Mouse (Mus musculus) MEL (cell line): Measurements from ENCODE around the gene Apoa2. TPM values are rescaled to one million over a fixed set of nuclear protein-coding genes. Genes with fewer than 3 reads are reported as not detected.

Source experiments
- DNase-seq: peaks from one replicate; pipeline ENCODE4 v3.0.0; 2011; ENCODE audit warnings: low read depth, low spot score
- H3K27ac ChIP-seq: 2 replicates; pipeline ENCODE4 v1.5.1; 2012; ENCODE audit warnings: low read depth, mild to moderate bottlenecking, control low read depth, low read length, moderate library complexity; ENCODE audit not compliant: control insufficient read depth
- H3K27me3 ChIP-seq, 2 experiments: fragments of 150-350 bp in 1 of 2; sonication (generic) in 1 of 2; 2 replicates each; pipeline ENCODE4 v1.6.1; 2012; ENCODE audit warnings: low read length in 2 of 2, mild to moderate bottlenecking in 2 of 2, improper control_type of control experiment in 1 of 2, moderate library complexity in 1 of 2; ENCODE audit not compliant: insufficient read depth in 2 of 2, control insufficient read depth in 1 of 2
- H3K36me3 ChIP-seq, 2 experiments: 2 replicates each; pipeline ENCODE4 v1.6.1; 2012 to 2014; ENCODE audit warnings: low read length in 2 of 2, improper control_type of control experiment in 1 of 2, inconsistent platforms in 1 of 2, mild to moderate bottlenecking in 1 of 2; ENCODE audit not compliant: insufficient read depth in 2 of 2, control insufficient read depth in 1 of 2
- H3K4me1 ChIP-seq, 2 experiments: fragments of 150-350 bp in 1 of 2; sonication (generic) in 1 of 2; 2 replicates each; pipeline ENCODE4 v1.6.1; 2012; ENCODE audit warnings: low read length in 2 of 2, improper control_type of control experiment in 1 of 2, mild to moderate bottlenecking in 1 of 2; ENCODE audit not compliant: insufficient read depth in 2 of 2, control insufficient read depth in 1 of 2
- H3K4me3 ChIP-seq, 2 experiments: fragments of 150-350 bp in 1 of 2; sonication (generic) in 1 of 2; 2 replicates each; pipeline ENCODE4 v1.5.1; 2012; ENCODE audit warnings: low read depth in 2 of 2, low read length in 2 of 2, mild to moderate bottlenecking in 2 of 2, moderate library complexity in 2 of 2, control low read depth in 1 of 2, improper control_type of control experiment in 1 of 2; ENCODE audit not compliant: control insufficient read depth in 1 of 2, insufficient read depth in 1 of 2
- H3K79me2 ChIP-seq: 2 replicates; pipeline ENCODE4 v1.6.1; 2012; ENCODE audit warnings: mild to moderate bottlenecking, low read length, moderate library complexity; ENCODE audit not compliant: control insufficient read depth, poor library complexity, insufficient read depth
- H3K9ac ChIP-seq: 2 replicates; pipeline ENCODE4 v1.6.1; 2012; ENCODE audit warnings: low read depth, mild to moderate bottlenecking, control low read depth, low read length, moderate library complexity; ENCODE audit not compliant: control insufficient read depth, poor library complexity, severe bottlenecking
- H3K9me3 ChIP-seq: fragments of 150-350 bp; sonication (generic); replicated peaks from 2 replicates; pipeline ENCODE4 v1.6.1; 2012; ENCODE audit warnings: mild to moderate bottlenecking, low read length, improper control_type of control experiment, moderate library complexity; ENCODE audit not compliant: insufficient read depth
- BHLHE40 ChIP-seq: IDR thresholded peaks from 2 replicates; pipeline ENCODE4 v1.6.1; 2012; ENCODE audit warnings: low read depth, mild to moderate bottlenecking, inconsistent platforms, low read length, improper control_type of control experiment, borderline replicate concordance
- CTCF ChIP-seq, 3 experiments: IDR thresholded peaks in 2 of 3; conservative IDR thresholded peaks in 1 of 3; 2 replicates each; pipeline ENCODE4 v1.5.1; 2011 to 2012; ENCODE audit warnings: low read length in 3 of 3, low read depth in 2 of 3, mild to moderate bottlenecking in 2 of 3, improper control_type of control experiment in 1 of 3, inconsistent platforms in 1 of 3, mixed read lengths in 1 of 3, moderate library complexity in 1 of 3; ENCODE audit not compliant: control insufficient read depth in 1 of 3, insufficient read depth in 1 of 3, poor library complexity in 1 of 3, severe bottlenecking in 1 of 3
- E2F4 ChIP-seq: IDR thresholded peaks from 2 replicates; pipeline ENCODE4 v1.6.1; 2011; ENCODE audit warnings: low read depth, low read length, improper control_type of control experiment, borderline replicate concordance
- EP300 ChIP-seq, 2 experiments: IDR thresholded peaks; 2 replicates each; pipeline ENCODE4 v1.6.1; 2011; ENCODE audit warnings: improper control_type of control experiment in 2 of 2, low read length in 2 of 2, low read depth in 1 of 2, mild to moderate bottlenecking in 1 of 2
- ETS1 ChIP-seq: IDR thresholded peaks from 2 replicates; pipeline ENCODE4 v1.6.1; 2012; ENCODE audit warnings: low read depth, mild to moderate bottlenecking, inconsistent platforms, low read length, improper control_type of control experiment, moderate library complexity
- GATA1 ChIP-seq: IDR thresholded peaks from 2 replicates; pipeline ENCODE4 v1.6.1; 2011; ENCODE audit warnings: low read depth, low read length, improper control_type of control experiment
- JUND ChIP-seq: IDR thresholded peaks from 2 replicates; pipeline ENCODE4 v1.6.1; 2011; ENCODE audit warnings: low read depth, mild to moderate bottlenecking, improper control_type of control experiment, low read length
- MAFK ChIP-seq: IDR thresholded peaks from 2 replicates; pipeline ENCODE4 v1.6.1; 2011; ENCODE audit warnings: low read depth, mild to moderate bottlenecking, low read length, improper control_type of control experiment, borderline replicate concordance
- MYB ChIP-seq: IDR thresholded peaks from 2 replicates; pipeline ENCODE4 v1.6.1; 2011; ENCODE audit warnings: mild to moderate bottlenecking, low read depth, low read length, improper control_type of control experiment
- POLR2AphosphoS2 ChIP-seq: IDR thresholded peaks from 2 replicates; pipeline ENCODE4 v1.6.1; 2011; ENCODE audit warnings: low read length, improper control_type of control experiment
- RAD21 ChIP-seq: IDR thresholded peaks from 2 replicates; pipeline ENCODE4 v1.6.1; 2011; ENCODE audit warnings: mild to moderate bottlenecking, low read depth, low read length, improper control_type of control experiment
- RCOR1 ChIP-seq: IDR thresholded peaks from 2 replicates; pipeline ENCODE4 v1.6.1; 2012; ENCODE audit warnings: low read depth, mild to moderate bottlenecking, inconsistent platforms, low read length, improper control_type of control experiment
- SIN3A ChIP-seq: IDR thresholded peaks from 2 replicates; pipeline ENCODE4 v1.6.1; 2012; ENCODE audit warnings: low read length, improper control_type of control experiment, inconsistent platforms
- SMC3 ChIP-seq: IDR thresholded peaks from 2 replicates; pipeline ENCODE4 v1.6.1; 2011; ENCODE audit warnings: low read depth, low read length, improper control_type of control experiment
- TBP ChIP-seq: IDR thresholded peaks from 2 replicates; pipeline ENCODE4 v1.8.0; 2011; ENCODE audit warnings: low read depth, low read length, improper control_type of control experiment
- TCF12 ChIP-seq: IDR thresholded peaks from 2 replicates; pipeline ENCODE4 v1.6.1; 2014; ENCODE audit warnings: low read depth, mild to moderate bottlenecking, inconsistent platforms, low read length, improper control_type of control experiment, moderate library complexity
- USF2 ChIP-seq, 2 experiments: IDR thresholded peaks; 2 replicates each; pipeline ENCODE4 v1.6.1; 2011 to 2012; ENCODE audit warnings: improper control_type of control experiment in 2 of 2, low read length in 2 of 2, borderline replicate concordance in 1 of 2, inconsistent platforms in 1 of 2, low read depth in 1 of 2, mild to moderate bottlenecking in 1 of 2; ENCODE audit not compliant: insufficient read depth in 1 of 2
- ZC3H11A ChIP-seq: IDR thresholded peaks from 2 replicates; pipeline ENCODE4 v1.6.1; 2012; ENCODE audit warnings: low read depth, mild to moderate bottlenecking, inconsistent platforms, low read length, improper control_type of control experiment
- ZKSCAN1 ChIP-seq: IDR thresholded peaks from 2 replicates; pipeline ENCODE4 v1.6.1; 2012; ENCODE audit warnings: low read depth, mild to moderate bottlenecking, inconsistent platforms, low read length, improper control_type of control experiment, moderate library complexity
- ZMIZ1 ChIP-seq: IDR thresholded peaks from 2 replicates; pipeline ENCODE4 v1.6.1; 2012; ENCODE audit warnings: low read depth, mild to moderate bottlenecking, inconsistent platforms, low read length, improper control_type of control experiment, moderate library complexity
- ZNF384 ChIP-seq: IDR thresholded peaks from 2 replicates; pipeline ENCODE4 v1.6.1; 2012; ENCODE audit warnings: low read depth, mild to moderate bottlenecking, inconsistent platforms, low read length, improper control_type of control experiment
- polyA plus RNA-seq, 2 experiments: library from polyadenylated mRNA; stranded (reverse) in 1 of 2; unstranded in 1 of 2; fragments of >175 nt in 1 of 2; fragments of >200 nt in 1 of 2; gene quantifications; 2 replicates each; pipeline versions ENCODE4 v1.2.1 to v1.2.4; 2012; ENCODE audit warnings: low replicate concordance in 2 of 2, low read depth in 1 of 2; ENCODE audit not compliant: insufficient read length in 2 of 2, insufficient read depth in 1 of 2, missing spikeins in 1 of 2
- total RNA-seq: library from RNA; depleted of rRNA; stranded (reverse); fragments of 300-350 nt; gene quantifications from 2 replicates; pipeline ENCODE4 v1.2.3, GENCODE M21; 2012

Gene Apoa2
- total and polyA plus RNA-seq, 3 experiments = 0.15 TPM; not detected in 2

GRCm38 (mm10) chr1:171256095-171256818, 31.4 kb downstream of the Apoa2 start:
- no peaks in the 10 kb centered on the region for H3K36me3 ChIP-seq
- no peak overlapping the region for H3K4me3 ChIP-seq
- no peak for DNase-seq
- no peak overlapping the region for H3K9ac ChIP-seq
- no peak overlapping the region for H3K27ac ChIP-seq
- TF ChIP-seq RCOR1 = no peak
- no peak for TF ChIP-seq JUND
- no peak for TF ChIP-seq E2F4
- TF ChIP-seq SMC3 = peak; percentile 23; the same call in 1 of the 2 replicates
- peaks cover 0 to 5% of the 10 kb centered on the region in 2 experiments; a peak in 3 of 4 replicates for H3K27me3 ChIP-seq
- no peaks in the 10 kb centered on the region for H3K79me2 ChIP-seq
- no peaks in the 10 kb centered on the region for H3K9me3 ChIP-seq
- H3K4me1 ChIP-seq = no peaks in the 10 kb centered on the region

GRCm38 (mm10) chr1:171256937-171257548, 32.2 kb downstream of the Apoa2 start:
- Histone ChIP-seq H3K4me1 (no peaks in the 10 kb centered on the region), H3K9me3 (no peaks in the 10 kb centered on the region), H3K4me3 (peak overlapping the region; percentile 21 to 36; a peak in 1 of 4 replicates), H3K27me3 (peaks cover 0 to 5% of the 10 kb centered on the region in 2 experiments; a peak in 3 of 4 replicates), H3K27ac (no peak overlapping the region), H3K36me3 (no peaks in the 10 kb centered on the region), H3K79me2 (no peaks in the 10 kb centered on the region), H3K9ac (no peak overlapping the region)
- TF ChIP-seq ETS1 = no peak
- no peak for TF ChIP-seq ZMIZ1
- no peak for TF ChIP-seq JUND
- no peak for TF ChIP-seq POLR2AphosphoS2
- no peak for TF ChIP-seq USF2 (IDR thresholded peaks at IDR 0.05; ENCODE audit: borderline replicate concordance in 1 of 2, insufficient read depth in 1 of 2, low read depth in 1 of 2, low read length in 2 of 2)
- TF ChIP-seq ZC3H11A = peak; percentile 89
- peak; percentile 53; the same call in 1 of the 2 replicates for TF ChIP-seq SIN3A
- peak; percentile 74 to 86 (median 78) for TF ChIP-seq CTCF (IDR thresholded peaks at IDR 0.05 in 2 of 3, conservative IDR thresholded peaks at IDR 0.05 in 1 of 3; ENCODE audit: control insufficient read depth in 1 of 3, insufficient read depth in 1 of 3, low read depth in 2 of 3, low read length in 3 of 3, poor library complexity in 1 of 3, severe bottlenecking in 1 of 3)
- no peak for TF ChIP-seq ZKSCAN1
- TF ChIP-seq ZNF384 = peak; percentile 74
- TF ChIP-seq EP300 (IDR thresholded peaks at IDR 0.05; ENCODE audit: low read depth in 1 of 2, low read length in 2 of 2) = no peak
- no peak for TF ChIP-seq GATA1
- peak; percentile 36; the same call in 1 of the 2 replicates for TF ChIP-seq TBP
- no peak for TF ChIP-seq TCF12
- no peak for TF ChIP-seq BHLHE40
- TF ChIP-seq SMC3 = peak; percentile 87
- TF ChIP-seq MAFK = no peak
- TF ChIP-seq MYB = no peak
- TF ChIP-seq RAD21 = peak; percentile 87
- peak; percentile 85 for DNase-seq
